10 mouse cellular contexts compared by ENCODE assay signal in genomic region chr2:154809107-154809762, GRCm38 (mm10). TPM values are rescaled to one million over a fixed set of nuclear protein-coding genes. Genes with fewer than 3 reads are reported as not detected.
DNase-seq lines count a peak whose midpoint lies in the region; ATAC-seq lines count a peak whose summit lies in the region.
"Had no signal": no experiment of that assay in that cellular context is flagged by ENCODE, and none has a peak within 500 bp of the region (broad histone marks: within the 10 kb centered on the region; RNA-seq: fewer than 3 reads in every experiment).

No protein-coding gene starts in this region.

- DNase-seq in heart, adult 9 months (ENCODE audit: low spot score in 2 of 2): peak; percentile 31 to 50
- no peak for DNase-seq in heart, embryonic 10.5 days (ENCODE audit: low spot score)
- peak; percentile 85 for DNase-seq in Muller cell, postnatal 12 days (ENCODE audit: inconsistent ontology term)
- DNase-seq in kidney, postnatal 25 days: peak; percentile 74 to 78
- no peak for DNase-seq in spleen, postnatal 14 days (ENCODE audit: low spot score in 2 of 2)
- no peak for DNase-seq in ovary, postnatal 36 days (ENCODE audit: low spot score)

- H3K4me3 ChIP-seq in heart, embryonic 10.5 days: no peak overlapping the region

- WGBS in heart, embryonic 10.5 days: 88% methylated on average over 1 of the region's 1 CpGs

- peaks cover 29% of the 10 kb centered on the region for H3K4me1 ChIP-seq in heart, embryonic 10.5 days

- H3K36me3 ChIP-seq in heart, embryonic 10.5 days: no peaks in the 10 kb centered on the region

- H3K27ac ChIP-seq in heart, embryonic 10.5 days: no peak overlapping the region

- H3K9me3 ChIP-seq in heart, embryonic 10.5 days: no peaks in the 10 kb centered on the region

- no peaks in the 10 kb centered on the region for H3K27me3 ChIP-seq in heart, embryonic 10.5 days (ENCODE audit: insufficient read depth, poor library complexity, severe bottlenecking)

- peak; percentile 40 for ATAC-seq in granulocyte monocyte progenitor cell, adult 5-6 weeks (replicated peaks; ENCODE audit: poor library complexity, severe bottlenecking)
- ATAC-seq in erythroblast, adult 5-6 weeks (replicated peaks; ENCODE audit: low FRiP score, poor library complexity, severe bottlenecking): no peak

RNA-seq across cellular contexts. Expression of gene a, which starts 18.0 kb away (rescaled TPM):
- 0.78 and 2.5 TPM in 2 replicates for polyA plus RNA-seq in heart, embryonic 10.5 days (2016; fragmentation: Nextera tagmentation; extraction: Ambion mirVana)
- not detected in 2 replicates for total RNA-seq in granulocyte monocyte progenitor cell, adult 5-6 weeks (2014; fragmentation: Nextera tagmentation)
- not detected in 2 replicates for total RNA-seq in granulocyte monocyte progenitor cell, adult 5-6 weeks (2017)
- total RNA-seq in erythroblast, adult 5-6 weeks (2015; ENCODE audit: low replicate concordance): not detected in 2 replicates
- total RNA-seq in erythroblast, adult 5-6 weeks (2017; ENCODE audit: low replicate concordance): not detected in 2 replicates

RNA-seq across cellular contexts. Expression of gene Raly, which starts 18.3 kb away (rescaled TPM):
- 36.3 and 48.9 TPM in 2 replicates for polyA plus RNA-seq in heart, embryonic 10.5 days (2016; fragmentation: Nextera tagmentation; extraction: Ambion mirVana)
- total RNA-seq in granulocyte monocyte progenitor cell, adult 5-6 weeks (2014; fragmentation: Nextera tagmentation): 152 and 190 TPM in 2 replicates
- total RNA-seq in granulocyte monocyte progenitor cell, adult 5-6 weeks (2017): 191 and 211 TPM in 2 replicates
- 31.1 and 38.2 TPM in 2 replicates for total RNA-seq in erythroblast, adult 5-6 weeks (2015; ENCODE audit: low replicate concordance)
- total RNA-seq in erythroblast, adult 5-6 weeks (2017; ENCODE audit: low replicate concordance): 51.7 and 77.5 TPM in 2 replicates

RNA-seq across cellular contexts. Expression of gene Gm14214, which starts 39.4 kb away (rescaled TPM):
- polyA plus RNA-seq in heart, embryonic 10.5 days (2016; fragmentation: Nextera tagmentation; extraction: Ambion mirVana): not detected in 2 replicates
- not detected in 2 replicates for total RNA-seq in granulocyte monocyte progenitor cell, adult 5-6 weeks (2014; fragmentation: Nextera tagmentation)
- not detected in 2 replicates for total RNA-seq in granulocyte monocyte progenitor cell, adult 5-6 weeks (2017)
- not detected in 2 replicates for total RNA-seq in erythroblast, adult 5-6 weeks (2015; ENCODE audit: low replicate concordance)
- not detected in 2 replicates for total RNA-seq in erythroblast, adult 5-6 weeks (2017; ENCODE audit: low replicate concordance)
- polyA plus RNA-seq: gonadal fat pad, adult 2 months; liver, embryonic 11.5 days had no signal

Comparison
In these comparisons a context has a peak if more than half of its experiments do, and no peak if none do; other contexts are left out.
1. DNase-seq: peak in heart, adult 9 months (2 of 2), Muller cell, postnatal 12 days (single experiment) and kidney, postnatal 25 days (2 of 2); none in heart, embryonic 10.5 days (single experiment), spleen, postnatal 14 days (0 of 2) and ovary, postnatal 36 days (single experiment).